Mouse (Mus musculus) spleen, adult 2 months (tissue): ENCODE data around the gene Entr1. TPM values are rescaled to one million over a fixed set of nuclear protein-coding genes. Genes with fewer than 3 reads are reported as not detected.

Experiments used
- DNase-seq, 2 experiments: peaks; one replicate each; pipeline versions ENCODE4 v3.0.0 to v3.0.0-alpha.2; 2012 to 2021; ENCODE audit warnings: low spot score in 2 of 2, low read depth in 1 of 2
- H3K27ac ChIP-seq: fragments of 200-500 bp; 2 replicates; pipeline ENCODE4 v1.5.1; 2012; ENCODE audit warnings: low read length, inconsistent platforms; ENCODE audit not compliant: insufficient read depth
- H3K27me3 ChIP-seq: fragments of 200-500 bp; 2 replicates; pipeline ENCODE4 v1.6.1; 2012; ENCODE audit warnings: mild to moderate bottlenecking, moderate library complexity, low read length, inconsistent platforms; ENCODE audit not compliant: control insufficient read depth, insufficient read depth
- H3K36me3 ChIP-seq: fragments of 200-500 bp; 2 replicates; pipeline ENCODE4 v1.6.1; 2012; ENCODE audit warnings: mild to moderate bottlenecking, low read length, inconsistent platforms; ENCODE audit not compliant: control insufficient read depth, insufficient read depth
- H3K4me1 ChIP-seq: fragments of 200-500 bp; 2 replicates; pipeline ENCODE4 v1.6.1; 2011; ENCODE audit warnings: inconsistent platforms; ENCODE audit not compliant: control insufficient read depth, insufficient read depth, insufficient read length
- H3K4me3 ChIP-seq: fragments of 200-500 bp; 2 replicates; pipeline ENCODE4 v1.5.1; 2011; ENCODE audit warnings: mild to moderate bottlenecking, inconsistent platforms; ENCODE audit not compliant: insufficient read depth, insufficient read length; ENCODE audit errors: extremely low read depth
- CTCF ChIP-seq: fragments of 200-500 bp; IDR thresholded peaks from 2 replicates; pipeline ENCODE4 v1.5.1; 2011; ENCODE audit warnings: mild to moderate bottlenecking, inconsistent platforms; ENCODE audit not compliant: insufficient read depth, insufficient read length, insufficient replicate concordance; ENCODE audit errors: extremely low read depth
- POLR2A ChIP-seq: fragments of 200-500 bp; IDR thresholded peaks from 2 replicates; pipeline ENCODE4 v1.6.1; 2011; ENCODE audit warnings: low read depth, low read length, inconsistent platforms
- WGBS: fragments of 180-500 bp; shearing (Covaris S2); methylation state at CpG from one replicate; pipeline ENCODE4 v1.1.7; 2018; 5-methylcytosine and 5-hydroxymethylcytosine counted together
- polyA plus RNA-seq: library from polyadenylated mRNA; depleted of rRNA; stranded (reverse); fragments of >200 nt; gene quantifications from 2 replicates; pipeline ENCODE4 v1.2.3, GENCODE M21; 2012

Gene Entr1
- polyA plus RNA-seq, 1 experiment, result 60.1 TPM

- Histone ChIP-seq H3K27ac (no peak overlapping the region), H3K27me3 (no peaks in the 10 kb centered on the region), H3K36me3 (peaks cover 20% of the 10 kb centered on the region), H3K4me3 (no peak overlapping the region), H3K4me1 (peaks cover 7% of the 10 kb centered on the region; the same call in 1 of the 2 replicates)
- no peak for DNase-seq
- TF ChIP-seq CTCF, result no peak
- 91% methylated on average over 8 of the region's 8 CpGs for WGBS
These were observed 14.2 kb upstream of the Entr1 start for GRCm38 (mm10) chr2:26403306-26403705.

GRCm38 (mm10) chr2:26402265-26402664 lies 13.1 kb upstream of the Entr1 start:
- no peaks in the 10 kb centered on the region for H3K4me1 ChIP-seq
- no peaks in the 10 kb centered on the region for H3K27me3 ChIP-seq
- WGBS, result 94% methylated on average over 1 of the region's 1 CpGs
- TF ChIP-seq POLR2A (no peak), CTCF (no peak)
- H3K4me3 ChIP-seq, result no peak overlapping the region
- no peak for DNase-seq
- peaks cover 26% of the 10 kb centered on the region for H3K36me3 ChIP-seq
- no peak overlapping the region for H3K27ac ChIP-seq

GRCm38 (mm10) chr2:26401023-26401422 lies 11.9 kb upstream of the Entr1 start:
- Histone ChIP-seq H3K36me3 (peaks cover 31% of the 10 kb centered on the region), H3K27ac (no peak overlapping the region), H3K27me3 (no peaks in the 10 kb centered on the region), H3K4me1 (no peaks in the 10 kb centered on the region), H3K4me3 (no peak overlapping the region)
- no peak for TF ChIP-seq CTCF
- no peak for TF ChIP-seq POLR2A
- 91% methylated on average over 4 of the region's 4 CpGs for WGBS
- no peak for DNase-seq

- H3K4me1 ChIP-seq, result no peaks in the 10 kb centered on the region
- H3K36me3 ChIP-seq, result peaks cover 35% of the 10 kb centered on the region
- no peak for DNase-seq
- H3K27ac ChIP-seq, result no peak overlapping the region
- TF ChIP-seq POLR2A (no peak), CTCF (no peak)
- H3K27me3 ChIP-seq, result no peaks in the 10 kb centered on the region
- no peak overlapping the region for H3K4me3 ChIP-seq
- 89% methylated on average over 5 of the region's 5 CpGs for WGBS
These were observed 11.2 kb upstream of the Entr1 start for GRCm38 (mm10) chr2:26400296-26400695.

- no peak overlapping the region for H3K27ac ChIP-seq
- H3K4me3 ChIP-seq, result no peak overlapping the region
- TF ChIP-seq CTCF (no peak), POLR2A (no peak)
- 88% methylated on average over 5 of the region's 5 CpGs for WGBS
- H3K27me3 ChIP-seq, result no peaks in the 10 kb centered on the region
- DNase-seq, result no peak
- H3K36me3 ChIP-seq, result peaks cover 41% of the 10 kb centered on the region
- H3K4me1 ChIP-seq, result no peaks in the 10 kb centered on the region
These were observed 10.5 kb upstream of the Entr1 start for GRCm38 (mm10) chr2:26399647-26400046.

- Histone ChIP-seq H3K4me1 (no peaks in the 10 kb centered on the region), H3K27ac (no peak overlapping the region), H3K4me3 (no peak overlapping the region), H3K27me3 (no peaks in the 10 kb centered on the region), H3K36me3 (peaks cover 45% of the 10 kb centered on the region)
- no peak for DNase-seq
- no peak for TF ChIP-seq POLR2A
- TF ChIP-seq CTCF, result no peak
- WGBS, result 93% methylated on average over 8 of the region's 8 CpGs
These were observed 9.9 kb upstream of the Entr1 start for GRCm38 (mm10) chr2:26398978-26399377.

GRCm38 (mm10) chr2:26391617-26392016 lies 2.5 kb upstream of the Entr1 start:
- no peak for TF ChIP-seq CTCF
- no peaks in the 10 kb centered on the region for H3K27me3 ChIP-seq
- no peak overlapping the region for H3K27ac ChIP-seq
- H3K4me3 ChIP-seq, result no peak overlapping the region
- WGBS, result 91% methylated on average over 6 of the region's 6 CpGs
- H3K4me1 ChIP-seq, result peaks cover 6% of the 10 kb centered on the region
- no peak for DNase-seq
- peaks cover 45% of the 10 kb centered on the region for H3K36me3 ChIP-seq
